In genomic region chr2:100252006-100252405, GRCm38 (mm10) we compare ENCODE assay signal across 20 mouse cellular contexts.
A peak's percentile ranks its signal among the peaks of the same experiment; 100 is the strongest.
DNase-seq lines count a peak whose midpoint lies in the region; ATAC-seq and TF ChIP-seq lines count a peak whose summit lies in the region.
"Had no signal": no experiment of that assay in that cellular context is flagged by ENCODE, and none has a peak within 500 bp of the region (broad histone marks: within the 10 kb centered on the region; RNA-seq: fewer than 3 reads in every experiment).

No protein-coding gene starts in this region.

- no peaks in the 10 kb centered on the region for H3K4me1 ChIP-seq in lung, embryonic 14.5 days (ENCODE audit: insufficient read depth)
- no peaks in the 10 kb centered on the region for H3K4me1 ChIP-seq in thymus, adult 2 months (replicated peaks; ENCODE audit: control insufficient read depth, insufficient read depth, low read length)
- H3K4me1 ChIP-seq: heart, embryonic 10.5 days; limb, embryonic 10.5 days; lung, embryonic 15.5 days; midbrain, embryonic 12.5 days had no signal

- H3K36me3 ChIP-seq in lung, embryonic 14.5 days (ENCODE audit: insufficient read depth): no peaks in the 10 kb centered on the region
- H3K36me3 ChIP-seq in thymus, adult 2 months (ENCODE audit: control insufficient read depth, insufficient read depth, low read length): no peaks in the 10 kb centered on the region
- H3K36me3 ChIP-seq: heart, embryonic 10.5 days; limb, embryonic 10.5 days; lung, embryonic 15.5 days; midbrain, embryonic 12.5 days had no signal

- H3K9ac ChIP-seq in lung, embryonic 14.5 days: no peak overlapping the region
- H3K9ac ChIP-seq: hindbrain, embryonic 14.5 days; lung, embryonic 15.5 days; midbrain, embryonic 12.5 days had no signal

- DNase-seq in adrenal gland, postnatal 25 days: peak; percentile 4
- no peak for DNase-seq in adrenal gland, adult 18-20 months (ENCODE audit: low spot score in 2 of 2)
- DNase-seq in frontal cortex, postnatal 36 days (ENCODE audit: low spot score in 2 of 2): peak; percentile 0 to 1
- peak; percentile 41 for DNase-seq in lung, embryonic 14.5 days
- no peak for DNase-seq in lung, adult 18-20 months
- peak; percentile 26 for DNase-seq in brain, embryonic 14.5 days (ENCODE audit: low read depth)
- DNase-seq in thymus, adult 2 months: no peak
- DNase-seq: adrenal gland, postnatal 14 days; heart, postnatal 14 days; thymus, postnatal 36 days had no signal

- H3K27ac ChIP-seq in lung, embryonic 14.5 days (ENCODE audit: low read depth): no peak overlapping the region
- no peak overlapping the region for H3K27ac ChIP-seq in thymus, adult 2 months (ENCODE audit: control insufficient read depth, insufficient read depth, low read length)
- H3K27ac ChIP-seq: heart, embryonic 10.5 days; hindbrain, embryonic 14.5 days; layer of hippocampus, adult 2 months; limb, embryonic 10.5 days; lung, embryonic 15.5 days; macrophage; midbrain, embryonic 12.5 days had no signal

- no peak for TF ChIP-seq CTCF in lung, embryonic 14.5 days (IDR thresholded peaks at IDR 0.05; ENCODE audit: low read depth)
- no peak for TF ChIP-seq CTCF in brain, embryonic 14.5 days (IDR thresholded peaks at IDR 0.05; ENCODE audit: borderline replicate concordance, extremely low read depth, insufficient read depth, insufficient read length)
- no peak for TF ChIP-seq CTCF in thymus, adult 2 months (IDR thresholded peaks at IDR 0.05; ENCODE audit: borderline replicate concordance, control insufficient read depth, extremely low read depth, insufficient read depth, low read length, poor library complexity)

- H3K4me2 ChIP-seq in lung, embryonic 14.5 days: no peak overlapping the region
- H3K4me2 ChIP-seq: hindbrain, embryonic 14.5 days; liver, embryonic 11.5 days; lung, embryonic 15.5 days; midbrain, embryonic 12.5 days had no signal

- ATAC-seq in frontal cortex, adult (ENCODE audit: low TSS enrichment): no peak
- ATAC-seq in lung, embryonic 14.5 days (ENCODE audit: insufficient read depth): no peak
- ATAC-seq: intestine, embryonic 16.5 days had no signal

- no peak for TF ChIP-seq POLR2A in brain, embryonic 14.5 days (IDR thresholded peaks at IDR 0.05; ENCODE audit: borderline replicate concordance, extremely low read depth, insufficient read depth, insufficient read length, poor library complexity, severe bottlenecking)
- TF ChIP-seq POLR2A in thymus, adult 2 months (IDR thresholded peaks at IDR 0.05; ENCODE audit: control insufficient read depth, extremely low read depth, insufficient read depth, low read length, poor library complexity): no peak

- H3K9me3 ChIP-seq in lung, embryonic 14.5 days (ENCODE audit: low read depth, low read length): no peaks in the 10 kb centered on the region
- H3K9me3 ChIP-seq: heart, embryonic 10.5 days; limb, embryonic 10.5 days; lung, embryonic 15.5 days; midbrain, embryonic 12.5 days had no signal

- 67% methylated on average over 1 of the region's 1 CpGs for WGBS in lung, embryonic 14.5 days
- 87% methylated on average over 1 of the region's 1 CpGs for WGBS in thymus, adult 2 months

- no peak overlapping the region for H3K4me3 ChIP-seq in lung, embryonic 14.5 days (ENCODE audit: low read depth, low read length)
- no peak overlapping the region for H3K4me3 ChIP-seq in thymus, adult 2 months (ENCODE audit: control insufficient read depth, insufficient read depth, low read length)
- H3K4me3 ChIP-seq: heart, embryonic 10.5 days; layer of hippocampus, adult 2 months; limb, embryonic 10.5 days; lung, embryonic 15.5 days; midbrain, embryonic 12.5 days had no signal

- H3K27me3 ChIP-seq in lung, embryonic 14.5 days (ENCODE audit: insufficient read depth, low read length): no peaks in the 10 kb centered on the region
- H3K27me3 ChIP-seq in thymus, adult 2 months (ENCODE audit: control insufficient read depth, insufficient read depth, low read length): no peaks in the 10 kb centered on the region
- H3K27me3 ChIP-seq: lung, embryonic 15.5 days; midbrain, embryonic 12.5 days had no signal

Comparison
In these comparisons a context has a peak if more than half of its experiments do, and no peak if none do; other contexts are left out.
1. DNase-seq: peak in adrenal gland, postnatal 25 days (single experiment), frontal cortex, postnatal 36 days (2 of 2), lung, embryonic 14.5 days (single experiment) and brain, embryonic 14.5 days (single experiment); none in adrenal gland, adult 18-20 months (0 of 2), lung, adult 18-20 months (0 of 2) and thymus, adult 2 months (single experiment).